Mouse (Mus musculus) intestine, postnatal 0 days (tissue): ENCODE measurements around the gene Pnmal1. TPM values are rescaled to one million over a fixed set of nuclear protein-coding genes. Genes with fewer than 3 reads are reported as not detected.

Source experiments
- ATAC-seq: fragments of 200-750 bp; cut with Nextera tagmentation; 2 replicates; pipeline ENCODE4 v1.8.0; 2017; ENCODE audit warnings: mild to moderate bottlenecking, moderate TSS enrichment, moderate library complexity
- H3K27ac ChIP-seq: fragments of 300-500 bp; sonication (generic); 2 replicates; pipeline ENCODE4 v1.5.1; 2014; ENCODE audit warnings: mild to moderate bottlenecking, low read depth, low read length, moderate library complexity
- H3K27me3 ChIP-seq: fragments of 300-500 bp; sonication (generic); replicated peaks from 2 replicates; pipeline ENCODE4 v1.6.1; 2014; ENCODE audit warnings: low read length, mixed read lengths; ENCODE audit not compliant: control insufficient read depth, insufficient read depth
- H3K36me3 ChIP-seq: fragments of 300-500 bp; sonication (generic); 2 replicates; pipeline ENCODE4 v1.6.1; 2014; ENCODE audit warnings: mild to moderate bottlenecking, moderate library complexity; ENCODE audit not compliant: control insufficient read depth, insufficient read depth
- H3K4me1 ChIP-seq: fragments of 300-500 bp; sonication (generic); replicated peaks from 2 replicates; pipeline ENCODE4 v1.6.1; 2014; ENCODE audit warnings: antibody characterized with exemption, low read length, mixed read lengths; ENCODE audit not compliant: control insufficient read depth, insufficient read depth
- H3K4me2 ChIP-seq: fragments of 300-500 bp; sonication (generic); replicated peaks from 2 replicates; pipeline ENCODE4 v1.6.1; 2014; ENCODE audit warnings: low read depth, mild to moderate bottlenecking, moderate library complexity
- H3K4me3 ChIP-seq: fragments of 300-500 bp; sonication (generic); 2 replicates; pipeline ENCODE4 v1.5.1; 2014; ENCODE audit warnings: low read depth, low read length
- H3K9ac ChIP-seq: fragments of 300-500 bp; sonication (generic); 2 replicates; pipeline ENCODE4 v1.6.1; 2014; ENCODE audit warnings: mild to moderate bottlenecking, low read depth, low read length
- H3K9me3 ChIP-seq: fragments of 300-500 bp; sonication (generic); 2 replicates; pipeline ENCODE4 v1.6.1; 2016; ENCODE audit warnings: mixed run types; ENCODE audit not compliant: control insufficient read depth
- CTCF ChIP-seq: sonication (generic); IDR thresholded peaks from 2 replicates; pipeline ENCODE4 v1.5.1; 2016; ENCODE audit warnings: low read depth, mild to moderate bottlenecking, control low read depth, antibody characterized with exemption, moderate library complexity
- WGBS: fragments of 180-500 bp; shearing (Covaris S2); extraction: QIAGEN DNeasy Blood & Tissue Kit; methylation state at CpG from one replicate; pipeline ENCODE4 v1.1.7; 2014; 5-methylcytosine and 5-hydroxymethylcytosine counted together
- polyA plus RNA-seq: library from polyadenylated mRNA; unstranded; fragments of >200 nt; fragmentation: Nextera tagmentation; extraction: Ambion mirVana; gene quantifications from 2 replicates; pipeline ENCODE4 v1.2.1, GENCODE M21; 2015

Gene Pnmal1
- polyA plus RNA-seq, 1 experiment from 2014 or later, result 2.2 TPM

DNA sequence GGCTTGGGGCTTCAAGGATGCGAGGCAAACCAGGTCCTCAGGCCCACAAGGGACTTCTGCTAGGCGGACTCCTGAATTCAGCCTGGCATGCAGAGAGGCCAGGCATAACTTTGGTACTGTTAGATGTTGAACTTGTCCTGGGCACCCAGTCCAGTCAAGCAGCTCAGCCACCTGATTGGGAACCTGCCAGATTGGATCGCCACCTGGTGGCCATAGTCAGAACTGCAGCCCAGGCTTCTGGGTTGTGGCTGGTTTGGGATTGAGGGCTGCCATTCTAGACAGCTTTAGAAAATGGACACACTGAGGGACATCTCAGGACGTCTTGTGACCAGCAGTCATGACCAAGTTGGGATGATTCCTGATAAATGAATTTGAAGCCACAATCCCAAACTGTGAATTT lies 40.2 kb downstream of the Pnmal1 start:
- WGBS, result 32% methylated on average over 4 of the region's 4 CpGs
- H3K36me3 ChIP-seq, result peaks cover 16% of the 10 kb centered on the region
- no peak for ATAC-seq
- no peaks in the 10 kb centered on the region for H3K9me3 ChIP-seq
- no peaks in the 10 kb centered on the region for H3K27me3 ChIP-seq
- peak; percentile 97 for TF ChIP-seq CTCF
- H3K4me1 ChIP-seq, result peaks cover 12% of the 10 kb centered on the region; the same call in 1 of the 2 replicates
- H3K4me2 ChIP-seq, result no peak overlapping the region
- no peak overlapping the region for H3K27ac ChIP-seq
- no peak overlapping the region for H3K4me3 ChIP-seq
- no peak overlapping the region for H3K9ac ChIP-seq

DNA sequence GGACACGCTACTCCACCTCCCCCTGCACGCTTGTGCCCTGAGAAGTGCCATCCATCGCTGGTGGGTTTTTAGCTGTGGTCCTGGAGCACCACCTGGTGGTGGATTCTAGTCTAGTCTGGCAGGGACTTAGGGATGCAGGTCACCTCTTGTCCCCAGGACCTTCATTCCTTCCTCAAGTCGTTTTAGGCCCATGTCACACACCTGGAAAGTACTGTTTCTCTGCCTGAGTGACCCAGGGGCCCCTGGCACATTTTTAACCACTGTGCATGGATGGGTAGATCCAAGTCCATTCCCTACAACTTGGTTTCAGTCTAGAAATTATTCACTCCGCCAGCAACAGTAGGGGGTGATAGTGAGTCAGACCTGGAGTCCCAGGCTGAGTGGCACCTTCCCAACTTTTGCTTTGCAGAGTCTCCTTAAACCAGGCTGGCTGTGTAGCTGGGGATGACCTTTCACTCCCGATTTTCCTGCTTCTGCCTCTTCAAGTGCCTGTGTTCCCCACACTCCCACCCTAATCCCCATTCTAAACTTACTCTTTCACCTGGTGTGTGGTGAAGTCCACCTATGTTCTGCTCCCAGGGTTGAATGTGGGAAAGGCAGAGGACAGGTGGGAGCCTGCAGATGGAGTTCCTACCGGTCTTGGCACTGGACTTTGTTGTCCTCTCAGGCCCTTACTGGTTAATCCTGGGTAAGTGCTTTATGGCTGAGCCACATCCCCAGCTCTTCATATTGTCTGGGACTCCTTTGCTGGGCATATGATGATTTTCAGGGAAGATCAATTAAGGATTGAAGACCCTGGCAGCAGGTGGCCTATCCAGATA lies 43.1 kb downstream of the Pnmal1 start:
- WGBS, result 8% methylated on average over 7 of the region's 7 CpGs
- peaks cover 44% of the 10 kb centered on the region for H3K36me3 ChIP-seq

DNA sequence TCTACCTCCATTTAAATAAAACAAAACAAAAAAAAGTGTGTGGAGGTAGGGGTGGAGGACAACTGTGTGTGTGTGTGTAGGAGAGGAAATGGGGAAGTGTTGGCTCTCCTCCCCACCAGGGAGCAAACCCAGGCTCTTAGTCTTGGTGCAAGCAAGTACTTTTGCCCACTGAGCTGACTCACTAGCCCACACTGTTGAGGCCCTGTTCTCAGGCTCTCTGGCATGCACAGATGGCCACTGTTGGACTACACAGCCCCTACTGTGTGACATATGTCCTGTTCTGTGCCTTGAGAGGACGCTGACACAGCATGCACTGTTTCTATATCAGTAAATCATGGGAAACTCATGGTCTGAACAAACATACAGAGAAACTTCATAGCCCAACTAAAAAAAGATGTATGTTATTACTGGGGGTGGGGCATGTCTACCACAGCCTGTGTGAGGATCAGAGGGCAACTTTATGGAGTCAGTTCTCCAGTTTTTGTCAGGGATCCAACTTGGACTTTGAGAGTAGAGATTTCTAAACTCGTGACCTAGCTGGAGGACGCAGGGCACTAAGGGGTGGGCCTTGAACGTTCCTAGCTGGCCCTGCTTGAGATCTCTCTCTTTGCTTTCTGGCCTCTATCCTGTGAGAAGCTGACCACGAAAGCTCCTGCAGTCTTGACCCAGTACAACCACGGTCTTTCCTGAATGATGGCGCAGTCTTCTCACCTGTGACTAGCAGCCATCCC lies 43.9 kb downstream of the Pnmal1 start:
- peak; percentile 63 for ATAC-seq
- Histone ChIP-seq H3K27ac (peak overlapping the region; percentile 82), H3K4me2 (no peak overlapping the region)

More for the DNA sequence above, 43.1 kb downstream of the Pnmal1 start:
- peak; percentile 90 for TF ChIP-seq CTCF
- no peaks in the 10 kb centered on the region for H3K27me3 ChIP-seq
- peak overlapping the region; percentile 82 for H3K27ac ChIP-seq
- peak; percentile 61 for ATAC-seq
- peaks cover 12% of the 10 kb centered on the region; the same call in 1 of the 2 replicates for H3K4me1 ChIP-seq
- no peaks in the 10 kb centered on the region for H3K9me3 ChIP-seq
- no peak overlapping the region for H3K9ac ChIP-seq
- H3K4me2 ChIP-seq, result no peak overlapping the region
- no peak overlapping the region for H3K4me3 ChIP-seq

DNA sequence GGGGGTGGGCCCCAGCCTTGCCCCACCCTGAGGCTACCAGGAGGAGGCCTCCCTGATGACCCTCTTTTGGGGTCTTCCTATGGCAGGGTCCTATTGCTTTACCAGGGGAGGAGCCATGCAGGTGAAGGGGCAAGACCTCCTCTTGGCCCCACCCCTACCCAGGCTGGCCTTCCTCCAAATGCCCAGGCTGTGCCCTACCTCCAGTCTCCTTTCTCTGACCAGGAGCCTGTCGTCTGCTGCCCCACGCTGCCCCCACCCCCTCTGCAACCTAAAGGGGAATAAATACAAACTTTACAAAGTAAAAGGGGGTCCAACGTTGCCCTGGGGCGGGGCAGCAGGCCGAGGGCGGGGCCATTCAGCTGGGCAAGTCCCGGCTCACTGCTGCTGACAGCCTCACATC lies 45.2 kb downstream of the Pnmal1 start:
- no peak for ATAC-seq
- Histone ChIP-seq H3K4me1 (peaks cover 15% of the 10 kb centered on the region; the same call in 1 of the 2 replicates), H3K9me3 (no peaks in the 10 kb centered on the region), H3K4me3 (no peak overlapping the region), H3K9ac (no peak overlapping the region), H3K36me3 (peaks cover 66% of the 10 kb centered on the region), H3K27ac (peak overlapping the region; percentile 82), H3K27me3 (no peaks in the 10 kb centered on the region), H3K4me2 (no peak overlapping the region)
- no peak for TF ChIP-seq CTCF
- 67% methylated on average over 7 of the region's 7 CpGs for WGBS

More for the DNA sequence above, 43.9 kb downstream of the Pnmal1 start:
- 39% methylated on average over 7 of the region's 7 CpGs for WGBS
- no peaks in the 10 kb centered on the region for H3K27me3 ChIP-seq
- H3K4me3 ChIP-seq, result no peak overlapping the region
- peaks cover 15% of the 10 kb centered on the region; the same call in 1 of the 2 replicates for H3K4me1 ChIP-seq
- H3K9me3 ChIP-seq, result no peaks in the 10 kb centered on the region
- H3K36me3 ChIP-seq, result peaks cover 53% of the 10 kb centered on the region
- no peak for TF ChIP-seq CTCF
- no peak overlapping the region for H3K9ac ChIP-seq

DNA sequence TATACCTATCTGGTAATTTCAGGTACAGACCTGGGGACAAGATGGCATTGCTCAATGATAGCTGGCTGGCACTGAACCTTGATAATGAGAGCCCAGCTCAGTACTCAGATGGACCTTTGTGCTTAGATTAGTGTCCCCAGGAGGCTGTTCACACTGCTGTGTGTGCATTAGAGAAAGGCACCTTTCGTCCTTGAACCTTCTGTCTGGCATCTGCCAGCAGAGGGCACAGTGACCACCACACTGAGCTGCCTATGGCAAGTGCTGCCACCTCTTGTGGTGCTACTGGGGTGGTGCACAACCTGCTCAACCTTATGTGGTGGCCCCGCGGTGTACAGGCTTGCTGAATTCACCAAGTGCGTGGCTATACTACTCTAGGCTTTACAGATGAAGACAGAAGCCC lies 47.8 kb downstream of the Pnmal1 start:
- H3K9me3 ChIP-seq, result no peaks in the 10 kb centered on the region
- H3K36me3 ChIP-seq, result peaks cover 75% of the 10 kb centered on the region
- H3K9ac ChIP-seq, result no peak overlapping the region
- ATAC-seq, result peak; percentile 66
- WGBS, result 70% methylated on average over 4 of the region's 4 CpGs
- H3K27me3 ChIP-seq, result no peaks in the 10 kb centered on the region
- no peak overlapping the region for H3K4me2 ChIP-seq
- peaks cover 15% of the 10 kb centered on the region; the same call in 1 of the 2 replicates for H3K4me1 ChIP-seq
- H3K4me3 ChIP-seq, result no peak overlapping the region
- peak; percentile 93 for TF ChIP-seq CTCF
- H3K27ac ChIP-seq, result peak overlapping the region; percentile 76; the same call in 1 of the 2 replicates

DNA sequence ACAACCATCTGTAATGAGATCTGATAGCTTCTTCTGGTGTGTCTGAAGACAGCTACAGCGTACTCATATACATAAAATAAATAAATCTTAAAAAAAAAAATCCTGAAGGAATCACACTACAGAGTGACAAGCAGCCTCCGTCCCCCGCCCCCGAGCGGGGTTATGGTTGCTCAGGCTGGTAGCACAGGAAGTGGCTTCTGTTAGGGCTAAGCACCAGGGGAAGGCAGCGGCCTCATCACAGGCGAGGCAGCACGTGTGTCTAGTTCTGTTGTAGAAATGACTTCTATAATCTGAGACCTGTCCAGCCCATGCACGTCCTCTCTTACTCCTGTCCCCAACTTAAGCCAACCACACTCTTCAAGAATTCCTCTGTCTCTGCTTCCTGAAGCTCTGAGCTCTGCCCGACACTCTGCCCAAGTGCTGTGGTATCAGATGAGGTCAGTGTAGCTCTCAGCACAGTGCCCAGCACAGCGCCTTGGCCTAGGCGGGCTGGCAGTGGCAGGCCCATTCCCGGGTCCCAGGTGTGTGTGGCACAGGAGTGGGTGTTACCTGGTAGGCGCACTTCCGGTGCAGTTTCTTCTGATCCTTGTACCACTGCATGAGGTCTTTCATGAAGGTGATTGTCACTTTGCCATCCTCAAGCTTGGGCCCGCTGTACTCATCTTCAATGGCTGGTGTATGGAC lies 50.0 kb downstream of the Pnmal1 start:
- no peaks in the 10 kb centered on the region for H3K27me3 ChIP-seq
- no peak for ATAC-seq
- H3K9me3 ChIP-seq, result no peaks in the 10 kb centered on the region
- no peak overlapping the region for H3K4me2 ChIP-seq
- H3K27ac ChIP-seq, result no peak overlapping the region
- 87% methylated on average over 16 of the region's 16 CpGs for WGBS
- no peak for TF ChIP-seq CTCF
- H3K36me3 ChIP-seq, result peaks cover 93% of the 10 kb centered on the region
- H3K4me1 ChIP-seq, result peaks cover 4% of the 10 kb centered on the region; the same call in 1 of the 2 replicates
- H3K4me3 ChIP-seq, result no peak overlapping the region
- H3K9ac ChIP-seq, result no peak overlapping the region
